Mouse (Mus musculus) small intestine, adult 2 months (tissue): ENCODE data around the gene Nubp2.

Source experiments
- CTCF ChIP-seq: fragments of 200-500 bp; IDR thresholded peaks from 2 replicates; pipeline ENCODE4 v1.5.1; 2012; ENCODE audit warnings: low read depth, mild to moderate bottlenecking, control low read depth, inconsistent platforms, low read length, moderate library complexity, mixed read lengths; ENCODE audit not compliant: insufficient replicate concordance, insufficient read length; ENCODE audit errors: extremely low read depth
- POLR2A ChIP-seq: fragments of 200-500 bp; IDR thresholded peaks from 2 replicates; pipeline ENCODE4 v1.6.1; 2012; ENCODE audit warnings: low read depth, mild to moderate bottlenecking, control low read depth, inconsistent platforms, low read length, moderate library complexity

DNA sequence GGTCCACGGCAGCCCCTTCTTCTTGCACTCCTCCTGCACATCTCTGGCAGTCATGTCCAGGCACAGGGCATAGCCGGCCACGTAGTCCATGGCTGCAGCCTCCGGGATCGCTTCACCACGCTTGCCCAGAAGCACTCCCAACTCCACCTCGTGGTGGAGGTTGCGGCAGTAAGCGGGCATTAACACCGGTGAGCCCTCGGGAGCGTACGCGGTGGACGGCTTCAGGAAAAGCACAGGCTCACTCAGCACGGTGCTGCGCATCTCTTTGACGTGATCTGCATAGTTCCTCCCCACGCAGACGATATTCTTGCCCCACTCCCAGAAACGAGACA, 36.5 kb downstream of the Nubp2 start:
- no peak; the same call in 1 of the 2 replicates for TF ChIP-seq CTCF
- no peak for TF ChIP-seq POLR2A
